Mouse (Mus musculus) cerebellum, postnatal 4 days (tissue): ENCODE measurements around the gene Hist1h2bq.

ENCODE experiments used
- DNase-seq, 2 experiments: peaks; one replicate each; pipeline ENCODE4 v3.0.0; 2022; ENCODE audit warnings: low spot score in 2 of 2, mixed read lengths in 1 of 2

Gene Hist1h2bq

DNA sequence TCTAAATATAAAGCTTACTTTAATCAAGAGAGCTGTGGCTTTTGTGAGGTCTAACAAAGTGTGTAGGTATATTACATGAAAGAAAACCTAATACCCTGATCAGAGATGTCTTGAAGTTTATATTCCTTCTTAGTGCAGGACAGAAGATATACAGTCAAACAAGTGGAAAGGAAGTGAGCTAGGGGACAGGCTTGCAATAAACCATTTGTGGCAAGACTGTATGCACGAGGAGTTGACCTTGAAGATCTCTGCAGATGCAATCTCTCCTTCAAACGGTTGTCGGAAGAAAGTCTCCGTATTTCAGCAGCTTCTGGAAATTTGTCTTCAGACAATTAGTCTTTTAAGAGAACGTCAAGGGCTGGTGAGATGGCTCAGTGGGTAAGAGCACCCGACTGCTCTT lies 20.1 kb downstream of the Hist1h2bq start:
- no peak for DNase-seq

DNA sequence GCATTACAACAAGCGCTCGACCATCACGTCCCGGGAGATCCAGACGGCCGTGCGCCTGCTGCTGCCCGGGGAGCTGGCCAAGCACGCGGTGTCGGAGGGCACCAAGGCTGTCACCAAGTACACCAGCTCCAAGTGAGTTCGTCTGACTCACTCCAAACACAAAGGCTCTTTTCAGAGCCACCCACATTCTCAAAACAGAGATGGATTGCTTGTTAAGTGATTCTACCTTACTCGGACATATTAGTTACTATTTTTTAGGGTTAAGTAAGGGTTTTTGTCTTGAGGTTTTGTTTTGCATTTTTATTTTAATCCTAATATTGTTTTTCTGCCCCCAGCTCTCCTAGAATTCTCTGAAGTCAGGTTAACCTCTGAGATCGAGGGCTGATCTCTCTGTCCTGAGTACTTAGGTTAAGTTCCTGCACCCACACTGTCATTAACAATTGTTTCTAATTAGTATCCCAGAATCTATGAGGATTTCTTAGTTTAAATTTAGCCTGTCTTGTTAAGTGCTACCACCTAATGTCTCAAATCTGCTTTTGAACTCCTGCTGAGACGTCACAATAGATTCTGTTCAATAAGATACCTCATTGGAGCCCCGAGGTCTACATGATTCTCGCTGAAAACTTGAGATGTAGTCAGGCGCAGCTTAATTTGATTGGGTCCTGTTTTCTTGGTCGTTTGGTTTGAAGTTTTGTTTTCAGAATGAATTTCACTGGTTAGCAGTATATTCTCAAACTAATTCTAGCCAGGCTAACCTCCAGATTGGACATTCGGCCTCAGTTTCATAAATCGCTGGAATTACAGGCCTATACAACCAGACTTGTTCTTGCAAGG lies 22.0 kb downstream of the Hist1h2bq start:
- no peak for DNase-seq

DNA sequence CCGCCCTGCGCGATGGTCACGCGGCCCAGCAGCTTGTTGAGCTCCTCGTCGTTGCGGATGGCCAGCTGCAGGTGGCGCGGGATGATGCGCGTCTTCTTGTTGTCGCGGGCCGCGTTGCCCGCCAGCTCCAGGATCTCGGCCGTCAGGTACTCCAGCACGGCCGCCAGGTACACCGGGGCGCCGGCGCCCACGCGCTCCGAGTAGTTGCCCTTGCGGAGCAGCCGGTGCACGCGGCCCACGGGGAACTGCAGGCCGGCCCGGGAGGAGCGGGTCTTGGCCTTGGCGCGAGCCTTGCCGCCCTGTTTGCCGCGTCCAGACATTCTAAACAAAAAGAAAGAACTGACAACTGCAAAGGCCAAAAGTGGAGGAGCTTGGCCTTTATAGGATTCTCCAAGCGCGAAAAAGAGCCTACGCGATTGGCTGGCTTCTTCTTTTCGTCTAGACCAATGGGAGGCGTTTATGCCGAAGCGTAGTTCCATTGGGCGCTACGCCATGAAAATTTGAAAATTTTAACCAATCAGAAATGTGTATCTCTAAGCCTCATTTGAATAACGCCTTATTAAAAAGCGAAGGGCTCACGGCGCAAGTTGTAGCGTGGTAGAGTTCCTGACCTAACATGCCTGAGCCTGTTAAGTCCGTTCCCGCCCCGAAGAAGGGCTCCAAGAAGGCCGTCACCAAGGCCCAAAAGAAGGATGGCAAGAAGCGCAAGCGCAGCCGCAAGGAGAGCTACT lies 22.9 kb downstream of the Hist1h2bq start, which contains the start of the genes Hist1h2an and Hist1h2bp:
TSS of gene Hist1h2an (minus strand) at position 320 of the 731 bp plus-strand sequence.
TSS of gene Hist1h2bp (plus strand) at position 563 of the 731 bp plus-strand sequence.
- DNase-seq: peak; percentile 34 to 84

DNA sequence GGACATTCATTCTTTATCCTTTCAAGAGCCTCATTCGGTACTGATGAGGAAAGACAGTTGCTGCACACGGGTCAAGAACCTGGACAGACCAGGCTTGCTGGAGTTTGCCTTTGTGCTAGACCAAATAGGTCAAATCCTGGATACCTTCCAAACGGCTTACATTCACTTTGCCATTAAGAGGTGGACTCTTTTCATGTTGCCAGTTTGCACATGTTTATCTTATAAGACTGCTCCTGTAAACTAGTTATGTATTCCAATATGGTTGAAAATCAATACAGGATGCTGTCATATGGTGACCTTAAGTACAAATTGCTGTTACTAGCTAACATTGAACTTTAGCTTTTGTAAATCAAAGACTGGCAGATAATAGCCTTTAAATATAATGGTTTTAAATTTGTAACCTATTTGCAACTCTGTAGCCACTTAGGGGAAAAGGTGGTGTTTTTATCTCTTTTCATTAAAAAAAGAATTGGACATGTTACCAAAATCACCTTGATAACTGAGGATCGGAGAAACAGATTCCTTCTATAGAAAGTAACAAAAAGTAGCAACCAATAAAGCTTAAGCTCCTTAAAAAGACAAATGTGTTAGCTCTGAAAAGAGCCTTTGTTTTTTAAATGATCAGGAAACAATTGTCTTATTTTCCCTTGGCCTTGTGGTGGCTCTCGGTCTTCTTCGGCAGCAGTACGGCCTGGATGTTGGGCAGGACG lies 23.7 kb downstream of the Hist1h2bq start:
- DNase-seq: no peak

DNA sequence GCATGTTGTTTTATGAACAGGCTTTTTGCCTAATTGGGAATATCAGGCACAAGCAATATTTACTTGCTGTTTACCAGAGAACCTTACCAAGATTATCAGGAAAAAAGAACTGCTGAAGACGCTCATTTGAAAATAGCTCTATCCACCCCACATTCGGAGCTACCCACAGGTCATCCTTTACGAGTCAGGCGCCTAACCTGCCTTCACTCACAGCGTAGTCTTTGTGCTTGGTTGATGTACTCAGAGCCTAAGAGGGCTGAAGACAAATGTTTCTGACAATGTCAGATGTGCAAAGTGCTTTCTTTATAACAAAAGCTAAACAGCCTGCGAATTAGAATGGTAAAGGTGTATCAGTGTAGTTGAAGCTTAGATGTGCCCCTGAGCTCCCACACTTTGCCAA lies 25.7 kb downstream of the Hist1h2bq start:
- no peak for DNase-seq

DNA sequence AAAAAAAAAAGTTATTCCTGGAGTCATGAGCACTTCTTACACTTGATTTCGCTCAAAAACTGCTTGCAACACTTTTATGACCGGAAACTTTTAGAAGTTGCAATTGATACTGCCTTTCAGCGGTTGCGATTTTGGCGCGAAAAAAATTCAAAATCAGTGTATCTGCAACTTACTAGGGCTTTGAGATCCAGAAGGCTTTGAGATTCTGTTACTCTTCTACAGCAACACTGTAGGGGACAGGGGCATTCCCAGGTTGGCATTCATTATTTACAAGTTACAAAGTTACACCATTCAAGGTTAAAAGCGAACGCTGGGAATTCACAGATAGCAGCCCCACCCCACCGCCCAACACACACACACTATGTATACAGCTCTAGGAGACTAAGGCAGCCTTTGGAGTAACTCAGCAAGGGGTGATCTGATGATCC lies 26.2 kb downstream of the Hist1h2bq start:
- peak in 1 of 2 experiments; percentile 9 for DNase-seq

DNA sequence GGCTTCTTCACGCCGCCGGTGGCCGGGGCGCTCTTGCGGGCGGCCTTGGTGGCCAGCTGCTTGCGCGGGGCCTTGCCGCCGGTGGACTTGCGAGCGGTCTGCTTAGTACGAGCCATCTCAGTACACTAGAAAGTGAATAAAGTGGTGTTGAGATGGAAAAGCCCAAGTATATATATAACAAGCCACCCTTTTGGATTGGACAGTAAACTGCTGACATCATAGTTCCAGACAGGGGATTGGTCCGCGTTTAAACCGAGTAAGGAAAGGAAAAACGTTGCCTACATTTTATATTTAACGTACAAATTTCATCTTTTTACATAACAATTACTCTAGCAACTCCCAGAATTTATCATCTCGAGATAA lies 26.8 kb downstream of the Hist1h2bq start, which contains the start of gene Hist1h3i:
TSS of gene Hist1h3i (minus strand) at position 116 of the 363 bp plus-strand sequence.
- DNase-seq: peak in 1 of 2 experiments; percentile 42

DNA sequence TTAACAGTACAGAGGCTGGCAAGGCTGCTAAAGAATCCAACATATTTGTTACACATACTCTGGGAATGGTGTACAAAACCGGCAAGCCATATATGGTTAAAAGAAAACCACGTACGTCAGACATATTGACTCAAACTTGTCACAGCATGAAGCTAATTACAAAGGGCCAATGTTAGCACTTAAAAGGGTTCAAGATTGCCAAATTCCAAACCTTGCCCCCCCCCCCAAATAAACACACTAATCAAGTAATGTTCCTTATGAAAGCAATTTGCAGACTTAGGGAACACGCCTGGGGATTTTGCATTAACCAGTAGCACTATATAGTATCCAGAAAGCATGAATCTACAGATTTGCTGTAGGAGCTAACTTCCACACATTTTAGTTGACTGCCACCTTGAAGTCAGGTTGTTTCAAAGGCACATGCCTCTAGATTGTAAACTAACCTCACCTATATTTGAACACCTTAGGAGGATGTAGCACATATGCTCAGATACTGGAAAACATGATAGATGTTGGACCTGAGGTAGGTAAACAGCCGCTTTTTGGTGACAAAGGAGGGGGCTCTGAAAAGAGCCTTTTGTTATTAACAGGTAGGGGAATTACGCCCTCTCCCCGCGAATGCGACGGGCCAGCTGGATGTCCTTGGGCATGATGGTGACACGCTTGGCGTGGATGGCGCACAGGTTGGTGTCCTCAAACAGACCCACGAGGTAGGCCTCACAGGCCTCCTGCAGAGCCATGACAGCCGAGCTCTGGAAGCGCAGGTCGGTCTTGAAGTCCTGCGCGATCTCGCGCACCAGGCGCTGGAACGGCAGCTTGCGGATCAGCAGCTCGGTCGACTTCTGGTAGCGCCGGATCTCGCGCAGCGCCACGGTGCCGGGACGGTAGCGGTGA lies 27.4 kb downstream of the Hist1h2bq start:
- DNase-seq: peak in 1 of 2 experiments; percentile 15

DNA sequence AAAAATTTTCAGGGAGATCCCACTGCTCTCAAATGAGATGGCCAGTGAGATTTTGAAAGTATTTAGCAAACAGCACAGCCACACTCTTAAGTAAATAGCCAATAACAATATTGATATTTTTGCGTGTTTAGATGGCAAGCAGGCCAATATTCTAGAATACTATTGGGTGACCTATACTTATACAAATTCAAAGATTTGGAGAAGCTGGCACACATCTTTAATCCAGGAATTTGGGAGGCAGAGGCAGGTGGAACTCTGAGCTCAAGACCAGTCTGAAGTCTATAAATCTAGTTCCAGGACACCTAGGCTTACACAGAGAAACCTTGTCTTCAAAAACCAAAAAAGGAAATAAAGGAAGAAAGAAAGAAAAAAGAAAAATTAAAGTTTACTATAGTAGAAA lies 28.4 kb downstream of the Hist1h2bq start:
- DNase-seq: no peak

DNA sequence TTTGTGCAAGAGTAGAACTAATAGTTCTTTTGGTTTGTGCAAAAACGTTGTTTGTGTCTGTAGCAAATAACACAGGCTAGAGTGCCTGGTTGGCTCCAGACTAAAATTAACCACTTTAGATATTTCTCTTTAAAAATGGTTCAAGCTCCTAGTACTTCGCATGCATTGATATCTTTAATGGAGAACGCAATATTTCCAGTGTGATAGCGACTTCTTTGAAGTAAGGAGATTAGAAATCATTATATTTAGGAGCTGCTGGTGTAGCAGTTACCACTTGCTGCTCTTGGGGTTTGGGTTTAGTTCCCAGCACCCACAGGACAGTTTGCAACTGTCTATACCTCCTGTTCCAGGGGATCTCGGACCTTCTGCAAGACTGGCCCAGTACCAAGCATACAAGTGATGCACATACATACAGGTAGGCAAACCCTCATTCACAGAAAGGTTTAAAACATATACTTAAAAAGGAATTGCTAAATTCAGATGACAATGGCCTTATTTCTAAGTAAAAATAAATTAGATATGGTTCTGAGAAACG lies 28.9 kb downstream of the Hist1h2bq start:
- DNase-seq: no peak

DNA sequence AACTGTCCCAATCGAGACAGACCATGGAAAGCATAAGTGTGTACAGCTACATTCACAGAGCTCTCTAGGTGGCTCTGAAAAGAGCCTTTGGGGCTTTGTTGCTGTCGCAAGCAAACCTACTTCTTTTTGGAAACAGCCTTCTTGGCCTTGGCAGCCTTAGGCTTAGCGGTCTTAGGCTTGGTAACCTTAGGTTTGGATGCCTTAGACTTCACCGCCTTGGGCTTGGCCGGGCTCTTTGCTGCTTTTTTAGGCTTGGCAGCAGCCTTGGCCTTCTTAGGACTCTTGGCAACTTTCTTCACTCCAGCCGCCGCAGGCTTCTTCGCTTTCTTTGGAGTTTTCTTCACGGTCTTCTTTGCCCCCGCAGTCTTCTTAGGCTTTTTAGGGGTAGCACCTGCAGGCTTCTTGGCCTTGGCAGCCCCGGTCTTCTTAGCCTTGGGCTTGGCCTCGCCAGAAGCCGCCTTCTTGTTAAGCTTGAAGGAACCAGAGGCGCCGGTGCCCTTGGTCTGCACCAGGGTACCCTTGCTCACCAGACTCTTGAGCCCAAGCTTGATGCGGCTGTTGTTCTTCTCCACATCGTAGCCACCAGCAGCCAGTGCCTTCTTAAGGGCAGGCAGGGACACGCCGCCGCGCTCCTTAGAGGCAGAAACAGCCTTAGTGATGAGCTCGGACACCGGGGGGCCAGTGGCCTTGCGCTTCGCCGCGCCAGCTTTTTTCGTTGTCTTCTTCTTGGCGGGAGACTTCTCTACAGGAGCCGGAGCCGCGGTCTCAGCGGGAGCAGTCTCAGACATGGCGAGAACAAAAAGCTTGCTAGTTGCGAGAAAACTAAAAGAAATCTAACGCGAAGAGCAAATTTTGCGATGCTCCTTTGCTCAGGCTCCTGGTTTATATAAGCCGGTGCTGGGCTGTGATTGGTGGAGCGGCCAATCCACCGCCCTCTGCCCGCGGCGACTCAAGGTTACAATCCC lies 29.9 kb downstream of the Hist1h2bq start, which contains the start of gene Hist1h1b:
TSS of gene Hist1h1b (minus strand) at position 859 of the 965 bp plus-strand sequence.
- peak; percentile 24 to 49 for DNase-seq

DNA sequence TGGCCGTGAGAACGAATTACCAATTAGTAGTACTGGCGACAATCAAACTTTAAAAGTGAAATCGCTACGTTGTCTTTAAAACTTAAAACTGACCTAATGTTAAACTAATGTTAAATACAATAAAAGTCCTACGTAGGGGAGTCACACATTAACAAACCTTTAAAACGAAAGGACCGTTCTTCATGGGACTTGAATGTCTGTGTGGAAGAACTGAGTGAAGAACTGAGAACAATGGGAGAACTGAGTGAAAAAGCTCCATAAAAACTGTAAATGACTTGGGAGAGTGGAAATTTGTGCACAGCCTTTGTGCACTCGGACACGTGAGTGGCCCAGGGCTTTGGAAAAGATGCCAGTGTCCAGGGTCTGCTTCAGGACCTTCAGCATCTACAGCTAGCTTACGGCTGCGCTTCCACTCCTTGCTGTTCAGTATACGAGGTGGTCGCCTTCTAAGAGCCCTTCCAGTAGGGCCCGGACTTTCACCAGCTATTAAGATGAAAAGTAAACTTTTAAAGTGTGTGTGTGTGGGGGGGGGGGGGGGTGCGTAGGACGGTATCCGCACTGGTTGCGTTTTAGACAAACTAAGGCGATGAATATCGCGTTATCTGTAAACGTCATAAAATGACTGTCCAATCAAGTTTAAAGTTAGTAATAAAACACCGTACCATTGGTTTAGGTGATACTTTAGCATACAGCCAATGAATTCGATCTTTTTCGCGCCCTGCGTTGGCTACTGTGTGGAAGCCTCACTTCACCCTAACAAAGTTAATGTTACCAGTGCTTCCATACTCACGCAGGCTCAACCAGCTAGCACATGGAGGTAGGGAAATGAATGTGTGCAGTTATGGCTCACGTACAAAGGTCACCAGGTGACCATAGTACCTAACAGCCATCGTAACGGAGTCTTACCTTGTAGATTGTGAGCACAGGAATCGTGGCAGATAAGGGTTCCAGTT lies 30.9 kb downstream of the Hist1h2bq start:
- DNase-seq: peak; percentile 28 to 56
